In the genomic region with DNA sequence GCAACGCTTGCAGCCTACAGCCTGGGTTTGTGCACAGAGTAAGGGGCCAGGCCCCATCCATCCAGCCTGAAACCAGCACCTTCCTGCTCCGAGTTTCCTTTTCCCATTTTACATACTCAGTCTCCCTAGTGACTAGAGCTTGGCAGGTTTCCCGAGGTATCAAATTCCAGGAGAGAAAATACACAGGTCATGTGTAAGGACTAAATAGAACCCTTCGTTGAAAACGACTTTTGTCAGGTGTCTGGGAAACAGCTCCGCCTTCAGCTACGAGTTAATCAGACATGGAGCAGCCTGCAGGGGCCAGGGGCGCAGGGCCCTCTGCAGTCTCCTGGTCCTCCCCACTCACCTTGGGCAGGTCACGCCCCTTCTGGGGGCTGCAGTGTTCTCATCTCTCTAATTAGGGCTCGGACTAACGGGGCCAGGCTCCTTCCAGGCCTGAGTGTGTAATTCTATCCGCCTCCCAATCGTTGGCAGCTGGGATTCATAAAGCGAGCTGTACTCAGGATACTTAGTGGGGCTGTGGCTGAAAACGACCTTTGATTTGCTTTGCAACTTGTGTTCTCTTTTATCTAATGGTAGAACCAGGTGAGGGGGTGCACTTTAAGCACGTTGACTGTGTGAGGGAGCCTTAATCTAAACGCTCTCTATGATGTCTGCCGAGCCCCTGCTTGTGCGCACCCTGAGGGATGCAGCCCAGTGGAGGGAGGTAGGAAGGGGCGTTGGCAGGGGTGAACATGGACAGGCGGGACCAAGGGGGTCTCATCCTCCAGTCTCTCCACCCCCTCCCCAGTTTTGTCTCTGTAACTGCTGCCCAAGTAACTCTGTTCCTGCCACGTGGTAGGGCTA, we compare ENCODE assay signal across 10 mouse cellular contexts.
DNase-seq lines count a peak whose midpoint lies in the region; ATAC-seq and TF ChIP-seq lines count a peak whose summit lies in the region.
"Had no signal": no experiment of that assay in that cellular context is flagged by ENCODE, and none has a peak within 500 bp of the region (broad histone marks: within the 10 kb centered on the region; RNA-seq: fewer than 3 reads in every experiment).

No protein-coding gene starts in this region.

- peaks cover 16% of the 10 kb centered on the region for H3K27me3 ChIP-seq in heart, embryonic 13.5 days (replicated peaks)
- H3K27me3 ChIP-seq in embryonic facial prominence, embryonic 15.5 days: no peaks in the 10 kb centered on the region

- peak overlapping the region; percentile 41 for H3K27ac ChIP-seq in heart, embryonic 13.5 days (replicated peaks)
- peak overlapping the region; percentile 35; the same call in 1 of the 2 replicates for H3K27ac ChIP-seq in embryonic facial prominence, embryonic 15.5 days (replicated peaks)

- TF ChIP-seq CTCF in brain, embryonic 14.5 days (IDR thresholded peaks at IDR 0.05; ENCODE audit: borderline replicate concordance, extremely low read depth, insufficient read depth, insufficient read length): no peak

- no peak for DNase-seq in heart, postnatal 25 days (ENCODE audit: low spot score)
- peak; percentile 48 for DNase-seq in brain, embryonic 14.5 days (ENCODE audit: low read depth)
- peak; percentile 52 to 69 for DNase-seq in kidney, postnatal 25 days
- no peak for DNase-seq in thymus, postnatal 36 days
- DNase-seq in MN1 (ENCODE audit: low spot score): no peak
- DNase-seq: left cerebral cortex, postnatal 4 days had no signal

- no peaks in the 10 kb centered on the region for H3K36me3 ChIP-seq in heart, embryonic 13.5 days
- no peaks in the 10 kb centered on the region for H3K36me3 ChIP-seq in embryonic facial prominence, embryonic 15.5 days

- TF ChIP-seq POLR2A in brain, embryonic 14.5 days (IDR thresholded peaks at IDR 0.05; ENCODE audit: borderline replicate concordance, extremely low read depth, insufficient read depth, insufficient read length, poor library complexity, severe bottlenecking): no peak

- no peak overlapping the region; the same call in 1 of the 2 replicates for H3K9ac ChIP-seq in heart, embryonic 13.5 days
- H3K9ac ChIP-seq in embryonic facial prominence, embryonic 15.5 days: no peak overlapping the region

- no peaks in the 10 kb centered on the region for H3K9me3 ChIP-seq in heart, embryonic 13.5 days
- H3K9me3 ChIP-seq in embryonic facial prominence, embryonic 15.5 days (replicated peaks): no peaks in the 10 kb centered on the region

- WGBS in heart, embryonic 13.5 days: 44% methylated on average over 22 of the region's 22 CpGs
- 13% methylated on average over 22 of the region's 22 CpGs for WGBS in embryonic facial prominence, embryonic 15.5 days

- H3K4me1 ChIP-seq in heart, embryonic 13.5 days: peaks cover 48% of the 10 kb centered on the region
- peaks cover 42% of the 10 kb centered on the region for H3K4me1 ChIP-seq in embryonic facial prominence, embryonic 15.5 days

- no peak for ATAC-seq in heart, embryonic 13.5 days (ENCODE audit: extremely low read depth, insufficient number of reproducible peaks, low FRiP score, low TSS enrichment)
- ATAC-seq in embryonic facial prominence, embryonic 15.5 days (ENCODE audit: insufficient number of reproducible peaks, low FRiP score, low TSS enrichment, low read depth): peak; percentile 69
- no peak for ATAC-seq in megakaryocyte-erythroid progenitor cell, adult 5-6 weeks (replicated peaks; ENCODE audit: low FRiP score, low TSS enrichment, poor library complexity, severe bottlenecking)

- intact Hi-C loops in heart, postnatal 25 days (cut with DNase I): no loop called here

- peak overlapping the region; percentile 16 for H3K4me2 ChIP-seq in heart, embryonic 13.5 days
- H3K4me2 ChIP-seq in embryonic facial prominence, embryonic 15.5 days (replicated peaks): no peak overlapping the region

- H3K4me3 ChIP-seq in heart, embryonic 13.5 days: no peak overlapping the region
- H3K4me3 ChIP-seq in embryonic facial prominence, embryonic 15.5 days (replicated peaks): no peak overlapping the region
- H3K4me3 ChIP-seq: myocyte had no signal

Comparison
In these comparisons a context has a peak if more than half of its experiments do, and no peak if none do; other contexts are left out.
1. DNase-seq: peak in brain, embryonic 14.5 days (single experiment) and kidney, postnatal 25 days (2 of 2); none in heart, postnatal 25 days (single experiment), thymus, postnatal 36 days (0 of 2) and MN1 (single experiment).